Mouse (Mus musculus): Measurements from ENCODE around the gene Olfr952. TPM values are rescaled to one million over a fixed set of nuclear protein-coding genes. Genes with fewer than 3 reads are reported as not detected.

Gene Olfr952
- not detected in 2 replicates for polyA plus RNA-seq (2015; fragmentation: Nextera tagmentation; extraction: Ambion mirVana)

- Histone ChIP-seq H3K9ac (ENCODE audit: low read length) (no peak within 1 kb of the TSS), H3K36me3 (ENCODE audit: control insufficient read depth, insufficient read depth) (no peaks in the 10 kb centered on the region)
- no peak for ATAC-seq (replicated peaks; ENCODE audit: extremely low read depth, insufficient read depth, low FRiP score)
These were observed at the start of gene Olfr952 for GRCm38 (mm10) chr9:39427048-39427447. Olfr952 (minus strand) TSS chr9:39427148.

GRCm38 (mm10) chr9:39471844-39472243 is 44.9 kb upstream of the Olfr952 start, which contains the start of gene Olfr955:
Olfr955 (minus strand) TSS chr9:39471944.
- no peaks in the 10 kb centered on the region for H3K27me3 ChIP-seq (ENCODE audit: control insufficient read depth, insufficient read depth, low read length)
- H3K4me3 ChIP-seq (ENCODE audit: low read length) = no peak within 1 kb of the TSS
- WGBS = 39% methylated on average over 1 of the region's 1 CpGs
- no peak within 1 kb of the TSS for H3K9ac ChIP-seq (ENCODE audit: low read length)
- no peaks in the 10 kb centered on the region for H3K4me1 ChIP-seq (ENCODE audit: control insufficient read depth, insufficient read depth, low read length)
- ATAC-seq (replicated peaks; ENCODE audit: extremely low read depth, insufficient read depth, low FRiP score) = no peak
- no peak within 1 kb of the TSS for H3K4me2 ChIP-seq (ENCODE audit: low read depth, low read length)
- H3K27ac ChIP-seq (ENCODE audit: low read length) = no peak within 1 kb of the TSS
- H3K9me3 ChIP-seq (replicated peaks; ENCODE audit: control insufficient read depth, low read length) = no peaks in the 10 kb centered on the region
- no peaks in the 10 kb centered on the region for H3K36me3 ChIP-seq (ENCODE audit: control insufficient read depth, insufficient read depth)

More at GRCm38 (mm10) chr9:39427048-39427447, at the start of gene Olfr952:
- Histone ChIP-seq H3K4me1 (ENCODE audit: control insufficient read depth, insufficient read depth, low read length) (no peaks in the 10 kb centered on the region), H3K27ac (ENCODE audit: low read length) (no peak within 1 kb of the TSS), H3K4me3 (ENCODE audit: low read length) (no peak within 1 kb of the TSS), H3K27me3 (ENCODE audit: control insufficient read depth, insufficient read depth, low read length) (no peaks in the 10 kb centered on the region), H3K9me3 (replicated peaks; ENCODE audit: control insufficient read depth, low read length) (no peaks in the 10 kb centered on the region), H3K4me2 (ENCODE audit: low read depth, low read length) (no peak within 1 kb of the TSS)

- Histone ChIP-seq H3K4me2 (ENCODE audit: low read depth, low read length) (no peak within 1 kb of the TSS), H3K4me3 (ENCODE audit: low read length) (no peak within 1 kb of the TSS), H3K9ac (ENCODE audit: low read length) (no peak within 1 kb of the TSS), H3K4me1 (ENCODE audit: control insufficient read depth, insufficient read depth, low read length) (no peaks in the 10 kb centered on the region), H3K27me3 (ENCODE audit: control insufficient read depth, insufficient read depth, low read length) (no peaks in the 10 kb centered on the region), H3K36me3 (ENCODE audit: control insufficient read depth, insufficient read depth) (no peaks in the 10 kb centered on the region), H3K27ac (ENCODE audit: low read length) (no peak within 1 kb of the TSS), H3K9me3 (replicated peaks; ENCODE audit: control insufficient read depth, low read length) (no peaks in the 10 kb centered on the region)
- WGBS = 76% methylated on average over 6 of the region's 6 CpGs
- no peak for ATAC-seq (replicated peaks; ENCODE audit: extremely low read depth, insufficient read depth, low FRiP score)
These were observed 29.5 kb upstream of the Olfr952 start, which contains the start of gene Olfr954 for GRCm38 (mm10) chr9:39456401-39456800. Olfr954 (plus strand) TSS chr9:39456701.

GRCm38 (mm10) chr9:39387110-39387509 is 39.8 kb downstream of the Olfr952 start, which contains the start of gene Olfr951:
Olfr951 (plus strand) TSS chr9:39387410.
- H3K4me1 ChIP-seq (ENCODE audit: control insufficient read depth, insufficient read depth, low read length) = no peaks in the 10 kb centered on the region
- H3K27ac ChIP-seq (ENCODE audit: low read length) = no peak within 1 kb of the TSS
- ATAC-seq (replicated peaks; ENCODE audit: extremely low read depth, insufficient read depth, low FRiP score) = no peak
- H3K36me3 ChIP-seq (ENCODE audit: control insufficient read depth, insufficient read depth) = no peaks in the 10 kb centered on the region
- H3K9me3 ChIP-seq (replicated peaks; ENCODE audit: control insufficient read depth, low read length) = no peaks in the 10 kb centered on the region
- no peak within 1 kb of the TSS for H3K4me2 ChIP-seq (ENCODE audit: low read depth, low read length)
- no peaks in the 10 kb centered on the region for H3K27me3 ChIP-seq (ENCODE audit: control insufficient read depth, insufficient read depth, low read length)
- no peak within 1 kb of the TSS for H3K4me3 ChIP-seq (ENCODE audit: low read length)
- H3K9ac ChIP-seq (ENCODE audit: low read length) = no peak within 1 kb of the TSS
- 84% methylated on average over 2 of the region's 2 CpGs for WGBS

Other genes starting within 250 kb of the Olfr952 start
- gene Olfr944, start 225.2 kb downstream of the Olfr952 start, polyA plus RNA-seq (2015; fragmentation: Nextera tagmentation; extraction: Ambion mirVana) = not detected in 2 replicates
- not detected in 2 replicates for gene Olfr1537, start 177.2 kb downstream of the Olfr952 start, polyA plus RNA-seq (2015; fragmentation: Nextera tagmentation; extraction: Ambion mirVana)
- not detected in 2 replicates for gene Olfr945, start 150.3 kb downstream of the Olfr952 start, polyA plus RNA-seq (2015; fragmentation: Nextera tagmentation; extraction: Ambion mirVana)
- not detected in 2 replicates for gene Olfr948, start 101.1 kb downstream of the Olfr952 start, polyA plus RNA-seq (2015; fragmentation: Nextera tagmentation; extraction: Ambion mirVana)
- gene Olfr951, start 39.7 kb downstream of the Olfr952 start, polyA plus RNA-seq (2015; fragmentation: Nextera tagmentation; extraction: Ambion mirVana) = not detected in 2 replicates
- not detected in 2 replicates for gene Olfr954, start 29.6 kb upstream of the Olfr952 start, polyA plus RNA-seq (2015; fragmentation: Nextera tagmentation; extraction: Ambion mirVana)
- not detected in 2 replicates for gene Olfr955, start 44.8 kb upstream of the Olfr952 start, polyA plus RNA-seq (2015; fragmentation: Nextera tagmentation; extraction: Ambion mirVana)
- gene Olfr44, start 66.8 kb upstream of the Olfr952 start, polyA plus RNA-seq (2015; fragmentation: Nextera tagmentation; extraction: Ambion mirVana) = not detected in 2 replicates
- not detected in 2 replicates for gene Olfr957, start 88.7 kb upstream of the Olfr952 start, polyA plus RNA-seq (2015; fragmentation: Nextera tagmentation; extraction: Ambion mirVana)
- not detected in 2 replicates for gene Olfr958, start 126.9 kb upstream of the Olfr952 start, polyA plus RNA-seq (2015; fragmentation: Nextera tagmentation; extraction: Ambion mirVana)
- gene Olfr959, start 148.4 kb upstream of the Olfr952 start, polyA plus RNA-seq (2015; fragmentation: Nextera tagmentation; extraction: Ambion mirVana) = not detected in 2 replicates
- 8.0 and 8.4 TPM in 2 replicates for gene AW551984, start 177.3 kb upstream of the Olfr952 start, polyA plus RNA-seq (2015; fragmentation: Nextera tagmentation; extraction: Ambion mirVana)
- gene Olfr148, start 183.5 kb upstream of the Olfr952 start, polyA plus RNA-seq (2015; fragmentation: Nextera tagmentation; extraction: Ambion mirVana) = not detected in 2 replicates
- not detected in 2 replicates for gene Olfr960, start 194.2 kb upstream of the Olfr952 start, polyA plus RNA-seq (2015; fragmentation: Nextera tagmentation; extraction: Ambion mirVana)
- not detected in 2 replicates for gene Olfr961, start 217.9 kb upstream of the Olfr952 start, polyA plus RNA-seq (2015; fragmentation: Nextera tagmentation; extraction: Ambion mirVana)
- gene Olfr963, start 240.1 kb upstream of the Olfr952 start, polyA plus RNA-seq (2015; fragmentation: Nextera tagmentation; extraction: Ambion mirVana) = not detected in 2 replicates

Measured in heart, embryonic 16.5 days (tissue).